Mouse (Mus musculus): ENCODE data around the gene Fnbp4. TPM values are rescaled to one million over a fixed set of nuclear protein-coding genes. Genes with fewer than 3 reads are reported as not detected.

Gene Fnbp4
- polyA plus RNA-seq, 1 experiment from 2014 or later = 146 TPM

DNA sequence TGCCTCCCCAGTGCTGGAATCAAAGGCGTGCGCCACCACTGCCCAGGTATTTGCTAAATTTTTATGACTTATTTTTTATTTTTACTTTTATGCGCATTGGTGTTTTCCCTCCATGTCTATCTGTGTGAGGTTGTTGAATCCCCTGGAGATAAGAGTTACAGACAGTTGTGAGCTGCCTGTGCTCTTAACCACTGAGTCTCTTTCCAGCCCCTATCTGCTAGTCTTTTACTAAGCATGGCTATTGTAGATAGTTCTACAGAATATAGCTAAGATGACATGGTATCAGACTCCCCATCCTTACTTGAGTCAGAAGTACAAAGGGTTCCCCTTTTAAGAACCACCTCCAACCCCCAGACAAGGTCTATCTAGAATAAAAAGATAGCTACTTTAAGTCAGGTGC, 9.0 kb downstream of the Fnbp4 start:
- 97% methylated on average over 3 of the region's 3 CpGs for WGBS
- DNase-seq (ENCODE audit: low spot score) = no peak

DNA sequence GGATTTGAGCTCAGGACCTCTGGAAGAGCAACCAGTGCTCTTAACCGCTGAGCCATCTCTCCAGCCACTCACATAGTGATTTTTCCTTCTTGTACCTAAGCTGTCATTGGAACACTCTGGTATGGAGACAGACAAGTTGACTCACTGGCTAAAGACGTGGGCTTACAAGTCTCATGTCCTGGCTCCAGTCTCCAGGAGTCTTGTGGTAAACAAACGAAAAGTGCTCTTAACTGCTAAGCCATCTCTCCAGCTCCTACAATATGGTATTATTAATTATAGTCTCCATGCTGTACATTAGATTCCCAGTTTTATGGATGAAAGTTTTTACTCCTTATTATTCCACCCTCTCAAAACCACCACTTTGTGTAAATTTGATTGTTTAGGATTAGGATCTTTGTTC, 20.0 kb downstream of the Fnbp4 start:
- Histone ChIP-seq H3K9me3 (ENCODE audit: control insufficient read depth, low read length) (no peaks in the 10 kb centered on the region), H3K4me1 (replicated peaks; ENCODE audit: control insufficient read depth, insufficient read depth, low read length) (no peaks in the 10 kb centered on the region), H3K9ac (ENCODE audit: low read length) (no peak overlapping the region), H3K27me3 (ENCODE audit: control insufficient read depth, insufficient read depth, low read length) (no peaks in the 10 kb centered on the region), H3K36me3 (ENCODE audit: control insufficient read depth, insufficient read depth, low read length) (peaks cover 39% of the 10 kb centered on the region), H3K4me2 (ENCODE audit: low read depth, low read length, severe bottlenecking) (no peak overlapping the region), H3K4me3 (ENCODE audit: low read depth, low read length) (no peak overlapping the region), H3K27ac (ENCODE audit: low read depth, low read length) (no peak overlapping the region)
- WGBS = 89% methylated on average over 3 of the region's 3 CpGs
- ATAC-seq (replicated peaks; ENCODE audit: low FRiP score) (no peak), DNase-seq (ENCODE audit: low spot score) (no peak)

More for the DNA sequence above, 9.0 kb downstream of the Fnbp4 start:
- no peak overlapping the region for H3K4me2 ChIP-seq (ENCODE audit: low read depth, low read length, severe bottlenecking)
- peaks cover 28% of the 10 kb centered on the region for H3K36me3 ChIP-seq (ENCODE audit: control insufficient read depth, insufficient read depth, low read length)
- no peaks in the 10 kb centered on the region for H3K27me3 ChIP-seq (ENCODE audit: control insufficient read depth, insufficient read depth, low read length)
- H3K4me3 ChIP-seq (ENCODE audit: low read depth, low read length) = no peak overlapping the region
- H3K27ac ChIP-seq (ENCODE audit: low read depth, low read length) = no peak overlapping the region
- H3K9me3 ChIP-seq (ENCODE audit: control insufficient read depth, low read length) = no peaks in the 10 kb centered on the region
- H3K4me1 ChIP-seq (replicated peaks; ENCODE audit: control insufficient read depth, insufficient read depth, low read length) = no peaks in the 10 kb centered on the region; the same call in none of the 2 replicates
- ATAC-seq (replicated peaks; ENCODE audit: low FRiP score) = no peak
- no peak overlapping the region for H3K9ac ChIP-seq (ENCODE audit: low read length)

DNA sequence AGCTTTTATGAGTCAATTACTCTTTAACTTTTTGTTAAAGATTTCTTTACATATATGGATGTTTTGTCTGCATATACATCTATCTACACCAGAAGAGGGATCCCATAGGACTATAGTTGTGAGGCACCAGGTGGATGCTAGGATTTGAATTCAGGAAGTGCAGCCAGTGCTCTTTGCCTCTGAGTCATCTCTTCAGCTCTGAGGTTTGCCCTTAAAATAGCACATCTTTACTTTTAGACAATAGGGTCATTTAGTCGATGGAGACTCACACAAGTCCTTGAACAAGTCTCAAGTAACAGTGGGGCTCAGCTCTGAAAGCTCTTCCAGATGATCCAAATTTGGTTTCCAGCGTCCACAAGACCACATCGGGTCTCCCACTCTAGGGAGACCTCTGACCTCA, 36.2 kb downstream of the Fnbp4 start:
- H3K9ac ChIP-seq (ENCODE audit: low read length) = no peak overlapping the region
- H3K36me3 ChIP-seq (ENCODE audit: control insufficient read depth, insufficient read depth, low read length) = peaks cover 19% of the 10 kb centered on the region
- ATAC-seq (replicated peaks; ENCODE audit: low FRiP score) = no peak
- no peak overlapping the region for H3K27ac ChIP-seq (ENCODE audit: low read depth, low read length)
- no peak for DNase-seq (ENCODE audit: low spot score)
- no peak overlapping the region for H3K4me3 ChIP-seq (ENCODE audit: low read depth, low read length)
- WGBS = 43% methylated on average over 3 of the region's 3 CpGs
- no peak overlapping the region for H3K4me2 ChIP-seq (ENCODE audit: low read depth, low read length, severe bottlenecking)
- H3K4me1 ChIP-seq (replicated peaks; ENCODE audit: control insufficient read depth, insufficient read depth, low read length) = peaks cover 8% of the 10 kb centered on the region; the same call in 1 of the 2 replicates
- H3K27me3 ChIP-seq (ENCODE audit: control insufficient read depth, insufficient read depth, low read length) = no peaks in the 10 kb centered on the region
- H3K9me3 ChIP-seq (ENCODE audit: control insufficient read depth, low read length) = no peaks in the 10 kb centered on the region

DNA sequence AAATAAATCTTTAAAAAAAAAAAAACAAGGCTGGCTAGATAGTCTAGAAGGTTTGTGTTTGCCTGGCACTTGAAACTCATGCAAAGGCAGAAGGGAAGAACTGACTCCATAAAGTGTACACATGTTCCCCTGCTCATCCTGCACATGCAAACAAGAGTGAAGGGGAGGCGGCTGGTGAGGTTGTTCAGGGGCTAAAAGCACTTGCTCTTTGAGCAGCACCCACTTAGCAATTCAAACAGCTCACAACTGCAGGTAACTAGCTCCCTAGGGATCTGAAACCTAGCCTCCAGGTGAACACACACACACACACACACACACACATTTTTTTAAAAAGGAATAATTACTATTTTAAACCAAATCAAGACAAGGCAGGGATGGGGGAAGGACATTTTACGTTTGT, 36.8 kb downstream of the Fnbp4 start:
- Histone ChIP-seq H3K9ac (ENCODE audit: low read length) (no peak overlapping the region), H3K27me3 (ENCODE audit: control insufficient read depth, insufficient read depth, low read length) (no peaks in the 10 kb centered on the region), H3K4me2 (ENCODE audit: low read depth, low read length, severe bottlenecking) (no peak overlapping the region), H3K27ac (ENCODE audit: low read depth, low read length) (no peak overlapping the region), H3K36me3 (ENCODE audit: control insufficient read depth, insufficient read depth, low read length) (peaks cover 19% of the 10 kb centered on the region), H3K9me3 (ENCODE audit: control insufficient read depth, low read length) (no peaks in the 10 kb centered on the region), H3K4me3 (ENCODE audit: low read depth, low read length) (no peak overlapping the region), H3K4me1 (replicated peaks; ENCODE audit: control insufficient read depth, insufficient read depth, low read length) (peaks cover 8% of the 10 kb centered on the region; the same call in 1 of the 2 replicates)
- DNase-seq (ENCODE audit: low spot score) (no peak), ATAC-seq (replicated peaks; ENCODE audit: low FRiP score) (no peak)
- 42% methylated on average over 2 of the region's 2 CpGs for WGBS

DNA sequence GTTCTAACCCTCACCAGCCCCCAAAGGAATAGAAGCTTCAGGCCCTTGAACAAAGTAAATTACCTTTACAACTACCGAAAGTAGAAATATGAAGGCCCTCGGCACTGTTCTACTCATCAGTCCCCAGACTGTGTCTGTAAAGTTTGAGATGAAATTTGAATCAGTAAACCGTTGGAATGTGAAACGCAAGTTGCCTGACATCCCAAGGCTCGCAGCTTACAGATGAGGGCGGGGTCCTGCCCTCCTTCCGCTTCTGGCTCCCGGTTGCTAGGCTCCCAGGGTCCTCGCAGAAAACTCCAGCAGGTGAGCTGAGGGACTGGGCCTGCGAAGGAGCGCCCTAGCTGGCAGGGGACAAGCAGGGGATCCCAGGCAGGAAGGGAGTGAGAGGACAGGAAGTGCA, 37.3 kb downstream of the Fnbp4 start, which contains the start of gene Agbl2:
Gene Agbl2 (plus strand): TSS at position 270 of the 400 bp plus-strand sequence.
- peak within 1 kb of the TSS; percentile 44 for H3K9ac ChIP-seq (ENCODE audit: low read length)
- H3K27me3 ChIP-seq (ENCODE audit: control insufficient read depth, insufficient read depth, low read length) = no peaks in the 10 kb centered on the region
- no peak within 1 kb of the TSS for H3K27ac ChIP-seq (ENCODE audit: low read depth, low read length)
- DNase-seq (ENCODE audit: low spot score) (peak; percentile 68), ATAC-seq (replicated peaks; ENCODE audit: low FRiP score) (peak; percentile 69)
- peaks cover 8% of the 10 kb centered on the region; the same call in 1 of the 2 replicates for H3K4me1 ChIP-seq (replicated peaks; ENCODE audit: control insufficient read depth, insufficient read depth, low read length)
- peaks cover 19% of the 10 kb centered on the region for H3K36me3 ChIP-seq (ENCODE audit: control insufficient read depth, insufficient read depth, low read length)
- peak within 1 kb of the TSS; percentile 27 for H3K4me3 ChIP-seq (ENCODE audit: low read depth, low read length)
- H3K4me2 ChIP-seq (ENCODE audit: low read depth, low read length, severe bottlenecking) = peak within 1 kb of the TSS; percentile 68
- WGBS = 3% methylated on average over 11 of the region's 11 CpGs
- H3K9me3 ChIP-seq (ENCODE audit: control insufficient read depth, low read length) = no peaks in the 10 kb centered on the region

DNA sequence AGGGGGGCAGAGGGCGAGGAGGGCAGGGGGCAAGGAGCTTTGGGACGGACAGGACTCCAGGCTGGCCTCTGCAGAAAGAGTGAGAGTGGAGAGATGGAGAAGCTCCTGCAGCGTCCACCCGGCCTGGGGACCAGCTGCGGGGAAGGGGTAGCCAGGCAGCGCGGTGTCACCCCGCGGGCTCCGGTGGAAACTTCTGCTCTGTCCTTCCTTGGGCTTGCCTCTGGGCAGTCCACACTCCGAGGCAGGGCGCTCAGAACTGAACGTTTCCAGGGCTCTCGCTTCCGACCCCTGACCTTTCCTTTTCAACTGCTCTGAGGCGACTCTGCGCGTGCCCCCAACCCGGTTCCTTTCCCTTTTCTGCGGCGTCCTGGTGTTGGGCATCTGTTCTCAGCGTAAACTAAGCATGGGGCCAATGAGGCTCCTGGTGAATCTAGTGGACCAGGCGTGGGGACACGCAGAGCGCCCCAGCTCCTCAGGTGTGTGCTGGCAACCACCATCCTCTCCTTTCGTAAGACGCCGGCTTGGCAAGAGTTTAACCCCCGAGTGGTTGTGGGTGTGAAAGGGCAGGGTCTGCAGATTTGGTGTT, 37.8 kb downstream of the Fnbp4 start:
- H3K4me2 ChIP-seq (ENCODE audit: low read depth, low read length, severe bottlenecking) = peak overlapping the region; percentile 68
- no peak overlapping the region for H3K27ac ChIP-seq (ENCODE audit: low read depth, low read length)
- H3K27me3 ChIP-seq (ENCODE audit: control insufficient read depth, insufficient read depth, low read length) = no peaks in the 10 kb centered on the region
- ATAC-seq (replicated peaks; ENCODE audit: low FRiP score) (peak; percentile 68), DNase-seq (ENCODE audit: low spot score) (peak; percentile 62)
- peaks cover 8% of the 10 kb centered on the region; the same call in 1 of the 2 replicates for H3K4me1 ChIP-seq (replicated peaks; ENCODE audit: control insufficient read depth, insufficient read depth, low read length)
- no peaks in the 10 kb centered on the region for H3K9me3 ChIP-seq (ENCODE audit: control insufficient read depth, low read length)
- H3K4me3 ChIP-seq (ENCODE audit: low read depth, low read length) = peak overlapping the region; percentile 27
- peaks cover 13% of the 10 kb centered on the region for H3K36me3 ChIP-seq (ENCODE audit: control insufficient read depth, insufficient read depth, low read length)
- 3% methylated on average over 28 of the region's 29 CpGs for WGBS
- H3K9ac ChIP-seq (ENCODE audit: low read length) = peak overlapping the region; percentile 44

DNA sequence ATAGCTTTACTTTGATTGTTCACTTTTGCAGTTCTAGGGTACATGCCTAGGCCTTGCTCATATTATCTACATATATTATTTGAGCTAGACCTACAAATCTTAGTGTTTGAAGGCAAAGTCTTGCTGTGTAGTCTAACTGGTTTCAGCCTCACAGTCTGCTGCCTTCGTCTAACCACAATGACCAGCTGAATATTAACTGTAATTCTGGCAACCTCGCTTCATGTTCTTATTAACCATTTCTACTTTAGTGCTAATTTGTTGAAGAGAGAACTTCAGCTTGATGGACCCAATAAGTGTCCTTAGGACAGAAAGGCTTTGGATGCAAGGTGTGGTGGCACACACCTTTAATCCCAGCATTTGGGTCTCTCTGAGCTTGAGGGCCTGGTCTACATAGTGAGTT, 43.0 kb downstream of the Fnbp4 start:
- ATAC-seq (replicated peaks; ENCODE audit: low FRiP score) (no peak), DNase-seq (ENCODE audit: low spot score) (no peak)
- H3K27ac ChIP-seq (ENCODE audit: low read depth, low read length) = no peak overlapping the region
- H3K4me3 ChIP-seq (ENCODE audit: low read depth, low read length) = no peak overlapping the region
- H3K9me3 ChIP-seq (ENCODE audit: control insufficient read depth, low read length) = no peaks in the 10 kb centered on the region
- H3K36me3 ChIP-seq (ENCODE audit: control insufficient read depth, insufficient read depth, low read length) = no peaks in the 10 kb centered on the region
- 0 out of 2 replicates have a peak, but pooled peaks cover under 1% of the 10 kb centered on the region for H3K4me1 ChIP-seq (replicated peaks; ENCODE audit: control insufficient read depth, insufficient read depth, low read length)
- no peak overlapping the region for H3K9ac ChIP-seq (ENCODE audit: low read length)
- H3K27me3 ChIP-seq (ENCODE audit: control insufficient read depth, insufficient read depth, low read length) = no peaks in the 10 kb centered on the region
- WGBS = 85% methylated on average over 2 of the region's 2 CpGs
- no peak overlapping the region for H3K4me2 ChIP-seq (ENCODE audit: low read depth, low read length, severe bottlenecking)

GRCm38 (mm10) chr2:90808241-90809126, 63.3 kb downstream of the Fnbp4 start:
- no peaks in the 10 kb centered on the region for H3K36me3 ChIP-seq (ENCODE audit: control insufficient read depth, insufficient read depth, low read length)
- no peaks in the 10 kb centered on the region for H3K4me1 ChIP-seq (replicated peaks; ENCODE audit: control insufficient read depth, insufficient read depth, low read length)
- no peak overlapping the region for H3K9ac ChIP-seq (ENCODE audit: low read length)
- DNase-seq (ENCODE audit: low spot score) (no peak), ATAC-seq (replicated peaks; ENCODE audit: low FRiP score) (no peak)
- H3K4me3 ChIP-seq (ENCODE audit: low read depth, low read length) = no peak overlapping the region
- 84% methylated on average over 6 of the region's 6 CpGs for WGBS
- H3K9me3 ChIP-seq (ENCODE audit: control insufficient read depth, low read length) = no peaks in the 10 kb centered on the region
- no peaks in the 10 kb centered on the region for H3K27me3 ChIP-seq (ENCODE audit: control insufficient read depth, insufficient read depth, low read length)
- H3K27ac ChIP-seq (ENCODE audit: low read depth, low read length) = no peak overlapping the region
- H3K4me2 ChIP-seq (ENCODE audit: low read depth, low read length, severe bottlenecking) = no peak overlapping the region
